Mouse (Mus musculus) monocyte, adult 2 months (primary cell): ENCODE measurements around the gene Apol10b.
"Not testable (repeated sequence)": the region's sequence is repeated elsewhere in the genome, so short reads cannot be mapped to it uniquely, and the experiment has no call there.

Experiments
- DNase-seq, 2 experiments: peaks; one replicate each; pipeline ENCODE4 v3.0.0; 2022; ENCODE audit warnings: low spot score in 2 of 2, low read depth in 1 of 2

Apol10b gene

GRCm38 (mm10) chr15:77595961-77596360, at the start of gene Apol10b:
TSS of gene Apol10b (minus strand) at chr15:77596125.
- DNase-seq, result no peak

GRCm38 (mm10) chr15:77643176-77643575, 47.3 kb upstream of the Apol10b start, which contains the start of gene Apol11b:
TSS of gene Apol11b (minus strand) at chr15:77643286.
- not testable (repeated sequence) for DNase-seq

DNA sequence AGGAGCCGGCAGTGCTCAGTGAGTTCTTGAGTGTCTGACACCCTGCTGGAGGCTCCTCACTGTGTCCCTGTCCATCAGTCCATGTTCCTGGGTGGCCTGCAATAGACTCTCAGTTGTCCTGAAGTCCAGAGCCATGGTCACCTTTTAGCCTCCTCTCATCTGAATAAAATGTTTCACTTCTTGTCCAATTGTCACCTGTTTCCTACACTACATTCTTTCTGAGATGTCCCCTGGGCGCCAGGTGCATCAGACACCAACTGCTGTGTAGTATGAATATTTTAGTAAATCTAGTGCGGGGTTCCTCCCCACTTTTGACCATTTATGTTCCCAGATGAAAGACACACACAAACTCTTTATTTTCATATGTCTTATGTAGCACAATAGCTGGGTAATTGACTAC, 33.9 kb upstream of the Apol10b start:
- not testable (repeated sequence) for DNase-seq

- DNase-seq, result not testable (repeated sequence)
Measured at GRCm38 (mm10) chr15:77628647-77629046, 32.7 kb upstream of the Apol10b start.

DNA sequence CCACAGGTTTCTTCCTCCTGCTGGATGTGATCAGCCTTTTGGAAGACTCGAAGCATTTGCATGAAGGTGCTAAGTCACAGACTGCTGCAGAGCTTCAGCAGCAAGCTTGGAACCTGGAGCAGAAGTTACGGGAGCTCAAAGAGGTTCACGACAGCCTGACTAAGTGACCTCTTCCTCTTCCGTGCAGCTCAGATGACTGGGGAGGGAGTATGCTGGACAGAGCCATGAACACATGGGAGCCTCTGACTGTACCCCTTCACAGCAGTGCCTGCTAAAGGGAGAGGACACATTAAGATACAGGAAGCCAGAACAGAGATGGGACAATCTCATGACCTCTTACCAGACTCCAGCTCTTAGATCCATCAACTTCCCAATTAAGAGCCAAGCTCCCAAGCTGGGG, 30.5 kb upstream of the Apol10b start:
- DNase-seq, result not testable (repeated sequence)

GRCm38 (mm10) chr15:77624710-77625109, 28.8 kb upstream of the Apol10b start:
- no peak for DNase-seq

GRCm38 (mm10) chr15:77606069-77606468, 10.1 kb upstream of the Apol10b start:
- no peak for DNase-seq

DNA sequence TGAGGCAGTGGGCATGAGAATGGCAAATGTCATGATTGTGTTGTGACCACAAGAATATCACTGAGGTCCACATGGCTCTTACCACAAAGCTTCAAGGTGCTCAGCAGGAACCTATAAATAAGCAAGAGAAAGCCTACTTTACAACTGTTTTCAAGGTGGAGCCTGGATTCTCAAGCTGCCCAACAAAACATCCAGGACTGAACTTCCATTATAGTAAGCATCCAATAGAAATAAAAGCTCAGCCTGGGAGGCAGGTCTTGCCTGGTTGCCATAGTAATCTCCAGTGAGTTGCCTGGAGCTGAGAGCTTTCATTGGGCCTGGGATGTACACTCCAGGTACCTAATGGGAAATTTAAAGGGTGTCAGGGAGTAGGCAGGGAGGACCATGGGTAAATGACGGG, 3.0 kb upstream of the Apol10b start, which contains the start of gene Gm36245:
Gene Gm36245, plus strand, starts transcription at position 301 of the 400 bp plus-strand sequence.
- no peak for DNase-seq

DNA sequence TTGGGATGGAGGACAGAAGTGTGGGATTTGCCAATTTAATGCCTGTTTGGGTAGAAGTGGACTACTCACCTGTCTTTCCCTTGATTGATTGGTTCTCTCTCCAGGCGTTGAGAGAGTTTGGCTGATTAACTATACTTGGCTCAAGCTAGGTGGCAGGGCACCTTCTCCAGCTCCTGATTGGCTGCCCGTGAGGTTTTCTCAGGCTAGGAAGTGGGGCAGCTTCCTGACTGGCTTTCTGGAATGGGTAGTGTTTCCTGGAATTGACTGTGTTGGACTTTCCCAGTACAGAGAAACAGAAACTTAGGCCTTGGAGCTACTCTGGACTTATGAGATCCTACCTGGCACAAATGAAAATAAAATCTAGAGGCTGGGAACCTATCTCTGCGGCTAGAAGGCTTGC, 2.5 kb upstream of the Apol10b start:
- no peak for DNase-seq

GRCm38 (mm10) chr15:77593557-77593956, 2.4 kb downstream of the Apol10b start:
- DNase-seq, result no peak

DNA sequence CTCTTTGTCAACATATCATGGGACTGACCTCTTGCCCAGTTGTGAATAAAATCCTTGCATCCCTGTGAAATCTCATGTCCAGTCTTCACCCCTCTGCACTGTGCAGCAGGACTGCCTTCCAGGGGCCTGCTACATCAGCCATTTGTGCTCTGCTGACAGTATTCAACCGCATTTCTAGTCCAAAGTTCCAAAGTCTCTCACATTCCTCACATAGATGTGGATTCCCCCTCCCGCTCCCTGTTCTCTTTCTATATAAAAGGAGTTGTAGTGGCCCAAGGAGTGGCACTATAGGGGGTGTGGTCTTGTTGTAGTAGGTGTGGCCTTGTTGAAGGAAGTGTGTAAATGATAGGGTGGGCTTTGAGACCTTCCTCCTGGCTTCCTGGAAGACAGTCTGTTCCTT, 5.0 kb downstream of the Apol10b start:
- DNase-seq, result no peak

DNA sequence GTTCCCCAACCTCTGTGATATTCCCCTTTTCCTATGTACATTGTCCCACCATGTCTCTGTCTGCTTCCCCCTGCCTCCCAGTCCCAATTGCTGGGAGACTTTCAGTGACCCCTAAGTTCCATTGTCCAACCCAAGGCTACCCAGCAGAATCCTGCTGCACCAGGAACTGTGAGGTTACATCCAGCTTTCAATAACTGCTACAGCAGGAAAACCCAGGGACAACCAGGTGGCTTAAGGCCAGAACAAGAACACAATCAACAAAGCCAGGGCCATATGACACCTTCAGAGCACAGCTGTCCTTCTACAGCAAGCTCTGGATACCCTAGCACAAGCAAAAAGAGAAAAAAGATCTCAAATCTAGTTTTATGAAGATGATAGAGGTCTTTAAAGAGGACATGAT, 6.9 kb downstream of the Apol10b start:
- no peak for DNase-seq

GRCm38 (mm10) chr15:77587026-77587425, 8.9 kb downstream of the Apol10b start:
- no peak for DNase-seq

DNA sequence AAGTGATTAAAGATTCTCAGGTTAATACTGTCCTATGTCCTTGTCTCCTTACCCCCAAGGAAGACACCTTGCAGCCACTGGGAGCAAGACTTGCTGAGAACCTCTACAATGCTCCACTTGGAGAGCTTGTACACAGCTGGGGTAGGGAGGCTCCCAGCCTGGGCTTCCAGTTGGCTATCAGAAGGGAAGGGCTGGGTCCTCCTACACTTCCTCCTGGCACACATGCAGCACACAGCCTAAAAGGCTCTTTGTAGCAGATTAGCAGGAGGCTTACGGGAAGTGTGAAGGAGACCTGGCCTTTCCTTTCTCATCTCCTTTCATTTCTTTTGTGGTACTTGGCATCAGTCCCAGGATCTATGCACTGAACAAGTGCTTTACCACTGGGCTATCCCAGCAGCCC, 14.2 kb downstream of the Apol10b start:
- no peak for DNase-seq

DNA sequence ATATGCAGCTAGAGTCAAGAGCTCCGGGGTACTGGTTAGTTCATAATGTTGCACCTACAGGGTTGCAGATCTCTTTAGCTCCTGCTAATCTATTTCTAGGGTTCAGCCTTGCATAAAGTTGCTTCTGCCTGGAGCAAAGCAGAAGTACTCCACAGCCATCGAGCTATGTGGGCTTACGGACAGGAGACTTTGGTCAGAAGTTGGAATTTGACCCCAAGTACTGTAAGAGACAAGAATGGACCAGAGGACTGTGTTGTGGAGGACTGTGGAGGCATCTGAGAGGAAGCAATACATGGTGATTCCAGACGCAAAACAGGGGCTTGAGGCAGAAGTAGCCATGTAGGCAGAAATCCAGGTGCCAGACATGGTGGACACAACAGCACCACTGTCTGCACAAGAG, 16.6 kb downstream of the Apol10b start:
- no peak for DNase-seq

DNA sequence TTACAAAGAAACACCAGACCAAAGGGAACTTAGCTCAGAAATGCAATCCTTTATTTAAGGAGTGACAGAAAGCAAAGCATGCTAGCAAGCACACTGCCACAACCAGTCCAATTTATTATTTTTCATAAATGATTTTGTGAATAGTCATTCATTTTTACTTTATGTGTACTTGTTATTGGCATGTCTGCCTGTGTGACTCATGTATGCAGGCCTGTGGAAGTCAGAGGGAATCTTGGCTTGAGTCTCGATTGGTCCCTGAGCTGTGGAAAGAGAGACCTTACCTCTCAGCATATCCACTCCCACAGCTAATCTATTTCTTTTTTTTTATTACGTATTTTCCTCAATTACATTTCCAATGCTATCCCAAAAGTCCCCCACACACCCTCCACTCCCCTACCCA, 17.1 kb downstream of the Apol10b start:
- DNase-seq, result no peak

DNA sequence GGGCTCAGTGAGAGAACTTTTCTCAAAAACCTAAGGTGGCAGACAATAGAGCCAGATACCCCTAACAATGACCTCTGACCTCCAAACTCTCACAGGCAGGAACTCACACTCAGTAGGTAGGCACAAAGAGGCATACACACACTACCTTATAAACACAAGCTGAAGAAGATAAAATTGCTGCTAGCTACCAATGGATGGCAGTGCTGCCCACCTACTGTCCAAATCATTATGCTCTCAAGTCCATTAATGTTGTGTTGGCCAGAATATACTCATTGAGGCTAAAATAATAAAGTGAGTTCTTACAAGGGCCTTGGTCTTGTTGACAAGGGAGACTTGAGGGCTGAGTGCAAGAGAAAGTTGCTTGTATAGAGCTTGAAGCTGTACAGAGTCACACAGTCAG, 32.7 kb downstream of the Apol10b start:
- DNase-seq, result no peak

- no peak for DNase-seq
Measured at GRCm38 (mm10) chr15:77561792-77562191, 34.1 kb downstream of the Apol10b start, which contains the start of gene 1700025B11Rik. TSS of gene 1700025B11Rik (minus strand) at chr15:77561892.

- DNase-seq, result not testable (repeated sequence)
Measured at GRCm38 (mm10) chr15:77539221-77539620, 56.7 kb downstream of the Apol10b start.
